Mouse (Mus musculus): ENCODE results near the gene Itga5.

- no peak for TF ChIP-seq MAFK (IDR thresholded peaks at IDR 0.05; ENCODE audit: insufficient read depth, low read depth, low read length)
- no peak for TF ChIP-seq ZNF384 (IDR thresholded peaks at IDR 0.05; ENCODE audit: low read depth, low read length)
- TF ChIP-seq HCFC1 (IDR thresholded peaks at IDR 0.05; ENCODE audit: borderline replicate concordance, insufficient read depth, low read length), result no peak
- no peak for TF ChIP-seq ZC3H11A (IDR thresholded peaks at IDR 0.05; ENCODE audit: borderline replicate concordance, low read depth, low read length)
- no peak for TF ChIP-seq CHD2 (IDR thresholded peaks at IDR 0.05; ENCODE audit: low read depth, low read length)
These were observed 58.3 kb downstream of the Itga5 start for GRCm38 (mm10) chr15:103308056-103308875.
